Mouse (Mus musculus): ENCODE measurements around the gene Sbno1.

- no peak for TF ChIP-seq POLR2A (IDR thresholded peaks at IDR 0.05; ENCODE audit: extremely low read depth, insufficient read depth, low read length)
- TF ChIP-seq CTCF (IDR thresholded peaks at IDR 0.05; ENCODE audit: extremely low read depth, insufficient read depth, low read length), result no peak
Observed at GRCm38 (mm10) chr5:124445621-124446293, 20.0 kb upstream of the Sbno1 start.
